Mouse (Mus musculus) hindbrain, embryonic 15.5 days (tissue): Measurements from ENCODE around the gene Il10. TPM values are rescaled to one million over a fixed set of nuclear protein-coding genes. Genes with fewer than 3 reads are reported as not detected.
"Not testable (repeated sequence)": the region's sequence is repeated elsewhere in the genome, so short reads cannot be mapped to it uniquely, and the experiment has no call there.

Source experiments
- ATAC-seq: fragments of 200-750 bp; cut with Nextera tagmentation; 2 replicates; pipeline ENCODE4 v1.8.0; 2017; ENCODE audit warnings: low read depth, moderate number of reproducible peaks, moderate TSS enrichment; ENCODE audit not compliant: low FRiP score
- H3K27ac ChIP-seq: fragments of 300-500 bp; sonication (generic); replicated peaks from 2 replicates; pipeline ENCODE4 v1.5.1; 2015; ENCODE audit warnings: mild to moderate bottlenecking, inconsistent platforms
- H3K27me3 ChIP-seq: fragments of 300-500 bp; sonication (generic); 2 replicates; pipeline ENCODE4 v1.6.1; 2015; ENCODE audit warnings: control low read depth, inconsistent platforms
- H3K36me3 ChIP-seq: fragments of 300-500 bp; sonication (generic); 2 replicates; pipeline ENCODE4 v1.6.1; 2015; ENCODE audit warnings: control low read depth, inconsistent platforms
- H3K4me1 ChIP-seq: fragments of 300-500 bp; sonication (generic); replicated peaks from 2 replicates; pipeline ENCODE4 v1.6.1; 2015; ENCODE audit warnings: control low read depth, inconsistent platforms
- H3K4me2 ChIP-seq: fragments of 300-500 bp; sonication (generic); 2 replicates; pipeline ENCODE4 v1.6.1; 2015; ENCODE audit warnings: moderate library complexity, mild to moderate bottlenecking, inconsistent platforms
- H3K4me3 ChIP-seq: fragments of 300-500 bp; sonication (generic); 2 replicates; pipeline ENCODE4 v1.5.1; 2015; ENCODE audit warnings: mild to moderate bottlenecking, inconsistent platforms
- H3K9ac ChIP-seq: fragments of 300-500 bp; sonication (generic); 2 replicates; pipeline ENCODE4 v1.6.1; 2015; ENCODE audit warnings: inconsistent platforms
- H3K9me3 ChIP-seq: fragments of 300-500 bp; sonication (generic); 2 replicates; pipeline ENCODE4 v1.6.1; 2016; ENCODE audit warnings: control low read depth, inconsistent platforms
- WGBS: fragments of 180-500 bp; shearing (Covaris S2); methylation state at CpG from one replicate; pipeline ENCODE4 v1.1.7; 2015; 5-methylcytosine and 5-hydroxymethylcytosine counted together
- polyA plus RNA-seq: library from polyadenylated mRNA; unstranded; fragments of >200 nt; fragmentation: Nextera tagmentation; extraction: Ambion mirVana; gene quantifications from 2 replicates; pipeline ENCODE4 v1.2.1, GENCODE M21; 2015

The Il10 gene
- polyA plus RNA-seq, 1 experiment from 2014 or later: not detected

GRCm38 (mm10) chr1:131021900-131022590, 2.4 kb downstream of the Il10 start:
- no peak for ATAC-seq
- Histone ChIP-seq H3K4me3 (no peak overlapping the region), H3K4me1 (no peaks in the 10 kb centered on the region), H3K4me2 (no peak overlapping the region), H3K27me3 (no peaks in the 10 kb centered on the region), H3K36me3 (no peaks in the 10 kb centered on the region), H3K9me3 (no peaks in the 10 kb centered on the region), H3K27ac (no peak overlapping the region), H3K9ac (no peak overlapping the region)
- 78% methylated on average over 11 of the region's 11 CpGs for WGBS

GRCm38 (mm10) chr1:131022591-131023249, 3.1 kb downstream of the Il10 start:
- WGBS: 78% methylated on average over 5 of the region's 5 CpGs
- Histone ChIP-seq H3K27ac (no peak overlapping the region), H3K4me1 (no peaks in the 10 kb centered on the region), H3K36me3 (no peaks in the 10 kb centered on the region), H3K27me3 (no peaks in the 10 kb centered on the region), H3K4me2 (no peak overlapping the region), H3K9me3 (no peaks in the 10 kb centered on the region), H3K4me3 (no peak overlapping the region), H3K9ac (no peak overlapping the region)
- no peak for ATAC-seq

GRCm38 (mm10) chr1:131023250-131023858, 3.7 kb downstream of the Il10 start:
- not testable (repeated sequence) for H3K4me1 ChIP-seq, H3K9me3 ChIP-seq, H3K4me3 ChIP-seq, H3K36me3 ChIP-seq, H3K27me3 ChIP-seq, H3K4me2 ChIP-seq, ATAC-seq, H3K27ac ChIP-seq, H3K9ac ChIP-seq
- 86% methylated on average over 4 of the region's 4 CpGs for WGBS

- Histone ChIP-seq H3K4me2 (no peak overlapping the region), H3K9me3 (no peaks in the 10 kb centered on the region), H3K27me3 (no peaks in the 10 kb centered on the region), H3K4me1 (no peaks in the 10 kb centered on the region), H3K27ac (no peak overlapping the region), H3K9ac (no peak overlapping the region), H3K36me3 (no peaks in the 10 kb centered on the region), H3K4me3 (no peak overlapping the region)
- 81% methylated on average over 8 of the region's 8 CpGs for WGBS
- no peak for ATAC-seq
Measured at GRCm38 (mm10) chr1:131024900-131025842, 5.5 kb downstream of the Il10 start.

GRCm38 (mm10) chr1:131025843-131026190, 6.2 kb downstream of the Il10 start:
- Histone ChIP-seq H3K9me3 (no peaks in the 10 kb centered on the region), H3K27me3 (no peaks in the 10 kb centered on the region), H3K27ac (no peak overlapping the region), H3K4me3 (no peak overlapping the region), H3K4me2 (no peak overlapping the region), H3K9ac (no peak overlapping the region), H3K4me1 (no peaks in the 10 kb centered on the region), H3K36me3 (no peaks in the 10 kb centered on the region)
- 94% methylated on average over 4 of the region's 4 CpGs for WGBS
- no peak for ATAC-seq

GRCm38 (mm10) chr1:131029215-131029614, 9.6 kb downstream of the Il10 start:
- Histone ChIP-seq H3K27me3 (no peaks in the 10 kb centered on the region), H3K4me3 (no peak overlapping the region), H3K27ac (no peak overlapping the region), H3K4me1 (no peaks in the 10 kb centered on the region), H3K9me3 (no peaks in the 10 kb centered on the region), H3K4me2 (no peak overlapping the region), H3K9ac (no peak overlapping the region), H3K36me3 (no peaks in the 10 kb centered on the region)
- 92% methylated on average over 3 of the region's 3 CpGs for WGBS
- no peak for ATAC-seq

- ATAC-seq: no peak
- Histone ChIP-seq H3K4me1 (no peaks in the 10 kb centered on the region), H3K9ac (no peak overlapping the region)
Measured at GRCm38 (mm10) chr1:131030261-131030660, 10.6 kb downstream of the Il10 start.

GRCm38 (mm10) chr1:131031267-131031666, 11.6 kb downstream of the Il10 start:
- no peak for ATAC-seq

More at GRCm38 (mm10) chr1:131030261-131030660, 10.6 kb downstream of the Il10 start:
- Histone ChIP-seq H3K27me3 (no peaks in the 10 kb centered on the region), H3K4me2 (no peak overlapping the region), H3K9me3 (no peaks in the 10 kb centered on the region), H3K4me3 (no peak overlapping the region), H3K36me3 (no peaks in the 10 kb centered on the region), H3K27ac (no peak overlapping the region)
- WGBS: 45% methylated on average over 7 of the region's 7 CpGs

GRCm38 (mm10) chr1:131038001-131038400, 18.4 kb downstream of the Il10 start:
- no peak for ATAC-seq
- WGBS: 99% methylated on average over 5 of the region's 5 CpGs
- Histone ChIP-seq H3K27me3 (no peaks in the 10 kb centered on the region), H3K9ac (no peak overlapping the region), H3K36me3 (no peaks in the 10 kb centered on the region), H3K4me3 (no peak overlapping the region), H3K9me3 (no peaks in the 10 kb centered on the region), H3K4me2 (no peak overlapping the region), H3K27ac (no peak overlapping the region), H3K4me1 (no peaks in the 10 kb centered on the region)

More at GRCm38 (mm10) chr1:131031267-131031666, 11.6 kb downstream of the Il10 start:
- Histone ChIP-seq H3K27ac (no peak overlapping the region), H3K27me3 (no peaks in the 10 kb centered on the region), H3K9me3 (no peaks in the 10 kb centered on the region), H3K36me3 (no peaks in the 10 kb centered on the region), H3K4me1 (no peaks in the 10 kb centered on the region), H3K4me2 (no peak overlapping the region), H3K9ac (no peak overlapping the region), H3K4me3 (no peak overlapping the region)
- WGBS: 61% methylated on average over 3 of the region's 3 CpGs

GRCm38 (mm10) chr1:131038415-131039017, 18.9 kb downstream of the Il10 start:
- no peak overlapping the region for H3K4me2 ChIP-seq
- no peak overlapping the region for H3K4me3 ChIP-seq
- 89% methylated on average over 10 of the region's 10 CpGs for WGBS
- ATAC-seq: no peak
- no peaks in the 10 kb centered on the region for H3K4me1 ChIP-seq
- no peak overlapping the region for H3K27ac ChIP-seq
- H3K36me3 ChIP-seq: no peaks in the 10 kb centered on the region
- no peaks in the 10 kb centered on the region for H3K9me3 ChIP-seq
- H3K9ac ChIP-seq: no peak overlapping the region
- no peaks in the 10 kb centered on the region for H3K27me3 ChIP-seq

GRCm38 (mm10) chr1:131039479-131039878, 19.8 kb downstream of the Il10 start:
- Histone ChIP-seq H3K9ac (no peak overlapping the region), H3K36me3 (no peaks in the 10 kb centered on the region), H3K27ac (no peak overlapping the region), H3K27me3 (no peaks in the 10 kb centered on the region), H3K4me2 (no peak overlapping the region), H3K4me3 (no peak overlapping the region), H3K9me3 (no peaks in the 10 kb centered on the region), H3K4me1 (no peaks in the 10 kb centered on the region)
- WGBS: 94% methylated on average over 5 of the region's 5 CpGs
- no peak for ATAC-seq
